Mouse (Mus musculus) v-Abl transformed pro-B cells (cell line): Measurements from ENCODE around the gene Fancd2.

Source experiments
- in situ Hi-C, 2 experiments: fragments of 400-800 bp; cut with MboI; formaldehyde crosslinking; loops; one replicate each; pipeline ENCODE4 v1.15.1; 2025; ENCODE audit not compliant: unreplicated experiment in 2 of 2

The Fancd2 gene

DNA sequence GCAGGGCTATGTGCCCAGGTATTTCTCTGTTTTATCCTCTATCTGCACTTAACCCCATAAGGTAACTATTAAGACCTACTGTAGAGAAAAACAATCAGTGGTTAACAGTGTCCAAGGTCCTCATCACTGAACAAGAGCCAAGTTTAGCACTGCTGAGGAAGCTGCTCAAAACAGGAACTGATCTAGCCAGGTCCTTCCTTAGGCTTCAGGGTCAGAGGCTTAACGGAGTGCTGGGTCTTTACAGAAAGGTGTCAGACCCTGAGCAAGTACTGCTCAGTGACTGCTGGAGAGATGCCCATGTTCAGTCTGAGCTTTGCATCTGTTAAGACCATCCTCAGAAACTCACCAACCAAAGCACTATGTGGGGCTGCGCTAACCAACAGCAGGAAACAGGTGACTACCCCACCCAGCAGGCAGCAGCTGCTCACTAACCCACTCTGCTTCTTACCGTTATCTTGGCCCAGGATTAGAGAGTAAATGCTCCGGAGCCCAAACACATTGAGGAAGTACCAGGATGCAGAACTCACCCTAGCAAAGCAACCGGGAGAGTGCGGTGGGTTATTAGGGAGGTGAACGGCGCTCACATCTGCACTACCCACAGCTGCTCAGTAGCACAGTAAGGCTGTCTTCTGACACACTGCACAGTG is 13.9 kb upstream of the Fancd2 start:
- in situ Hi-C loops, result no loop called here

DNA sequence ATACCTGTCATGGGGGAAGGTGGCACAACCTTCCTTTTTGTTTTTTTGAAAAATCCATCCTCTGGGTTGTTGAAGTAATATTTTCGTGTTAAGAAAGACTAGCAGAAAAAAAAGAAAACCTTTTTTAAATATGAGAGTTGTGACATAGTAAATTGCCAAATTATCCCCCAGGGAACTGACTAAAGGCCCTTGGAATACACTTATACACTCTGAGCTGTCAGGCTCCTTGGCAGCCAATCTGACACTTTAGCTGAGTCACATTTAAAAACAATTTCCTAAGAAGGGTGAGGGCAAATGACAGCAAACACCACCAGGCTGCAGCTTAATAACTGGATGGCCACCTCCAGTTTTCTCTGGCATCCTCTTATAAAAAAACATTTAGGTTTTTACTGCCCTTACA is 9.2 kb upstream of the Fancd2 start:
- in situ Hi-C loops, result no loop called here

DNA sequence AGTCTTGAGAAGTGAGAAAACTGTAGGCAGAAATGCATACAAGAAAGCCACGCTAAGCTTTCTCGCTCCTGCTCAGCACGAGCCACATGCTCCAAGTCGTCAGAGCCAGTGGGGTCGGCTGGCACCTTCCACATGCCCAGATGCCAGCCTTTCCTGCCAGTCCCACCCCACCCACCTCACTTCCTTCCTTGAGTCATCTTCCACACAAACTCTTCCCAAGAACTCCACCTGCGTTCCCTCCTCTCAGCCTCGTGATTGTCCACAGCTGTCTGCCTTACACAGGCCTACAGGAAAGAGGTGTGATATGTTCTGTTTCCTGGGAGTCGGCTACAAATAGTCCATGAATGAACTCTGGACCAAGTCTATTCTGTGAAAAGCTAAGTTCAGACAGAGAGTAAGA is 8.1 kb upstream of the Fancd2 start:
- in situ Hi-C loops, result no loop called here

DNA sequence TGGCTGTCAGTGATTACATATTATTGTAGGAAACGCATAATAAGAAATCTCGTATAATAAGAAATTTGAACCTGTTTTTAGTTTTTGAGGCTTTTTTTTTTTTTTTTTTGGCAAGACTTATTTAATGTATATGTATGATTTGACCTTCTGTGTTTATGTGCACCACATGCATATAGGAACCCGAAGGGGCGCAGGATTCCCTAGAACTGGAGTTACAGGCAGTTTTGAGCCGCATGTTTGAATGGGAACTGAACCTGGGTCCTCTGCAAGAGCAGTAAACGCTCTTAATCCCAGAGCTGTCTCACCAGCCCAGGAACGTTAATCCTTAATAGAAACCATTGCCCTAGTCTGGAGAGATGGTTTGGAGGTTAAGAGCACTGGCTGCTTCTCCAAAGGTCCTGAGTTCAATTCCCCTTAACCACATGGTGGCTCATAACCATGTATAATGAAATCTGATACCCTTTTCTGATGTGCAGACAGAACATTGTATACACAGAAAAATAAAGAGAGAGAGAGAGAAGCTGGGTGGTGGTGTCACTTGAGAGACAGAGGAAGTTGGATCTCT is 440 bp downstream of the Fancd2 start:
- in situ Hi-C loops, result no loop called here

DNA sequence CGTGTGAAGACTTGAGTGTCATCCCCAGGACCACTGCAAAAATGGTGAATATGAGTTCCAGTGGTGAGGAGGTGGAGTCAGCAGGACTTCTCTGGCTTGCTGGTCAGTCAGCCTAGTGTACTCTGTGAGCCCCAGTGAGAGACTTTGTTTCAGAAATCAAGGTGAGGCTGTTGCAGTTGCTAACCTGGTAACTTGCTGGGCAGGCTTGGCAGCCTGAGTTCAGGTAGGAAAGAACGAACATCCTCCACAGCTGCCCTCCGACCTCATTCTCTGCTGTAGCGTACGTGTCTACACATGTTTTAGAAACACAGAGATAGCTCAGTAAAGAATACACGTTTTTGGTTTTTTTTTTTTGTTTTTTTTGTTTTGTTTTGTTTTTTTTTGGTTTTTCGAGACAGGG is 3.4 kb downstream of the Fancd2 start:
- in situ Hi-C loops, result no loop called here

DNA sequence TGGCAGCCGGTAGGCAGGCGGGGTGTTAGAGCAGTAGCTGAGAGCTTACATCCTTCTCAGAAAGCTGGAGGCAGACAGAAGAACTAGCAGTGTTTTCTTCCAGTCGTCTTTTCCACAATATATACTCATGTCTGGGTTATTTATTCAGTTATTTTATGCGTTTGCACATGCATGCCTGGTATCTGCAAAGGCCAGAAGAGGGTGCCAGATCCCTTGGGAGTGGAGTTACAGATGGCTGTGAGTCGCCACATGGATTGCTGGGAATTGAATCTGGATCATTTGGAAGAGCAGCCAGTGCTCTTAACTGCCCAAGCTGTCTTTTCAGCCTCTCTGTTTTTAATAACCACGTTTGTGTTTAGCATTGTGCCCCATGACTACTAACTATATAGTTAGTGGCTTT is 10.1 kb downstream of the Fancd2 start:
- in situ Hi-C loops, result no loop called here

DNA sequence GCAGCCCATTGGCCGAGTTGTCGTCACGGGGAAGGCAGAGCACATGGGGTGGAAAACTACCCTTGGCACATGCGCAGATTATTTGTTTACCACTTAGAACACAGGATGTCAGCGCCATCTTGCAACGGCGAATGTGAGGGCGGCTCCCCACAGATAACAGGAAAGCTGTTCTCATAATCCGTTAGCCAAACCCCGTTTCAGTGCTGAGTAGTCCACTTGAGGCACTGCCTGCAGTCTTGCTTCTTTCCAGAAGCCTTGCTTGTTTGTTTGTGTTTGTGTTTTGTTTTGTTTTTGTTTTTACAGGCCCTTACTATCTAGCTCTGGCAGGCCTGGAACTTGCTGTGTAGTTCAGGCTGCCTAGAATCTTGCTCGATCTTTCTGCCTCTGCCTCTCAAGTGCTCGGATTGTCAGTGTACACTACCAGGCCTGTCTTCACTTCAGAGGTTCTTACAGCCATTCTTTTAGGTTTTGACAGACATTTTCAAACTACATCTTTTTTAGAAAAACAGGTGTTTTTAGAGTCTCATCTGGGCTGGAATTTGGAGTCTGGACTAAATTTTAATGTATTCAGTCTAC is 12.5 kb downstream of the Fancd2 start:
- in situ Hi-C loops, result no loop called here

DNA sequence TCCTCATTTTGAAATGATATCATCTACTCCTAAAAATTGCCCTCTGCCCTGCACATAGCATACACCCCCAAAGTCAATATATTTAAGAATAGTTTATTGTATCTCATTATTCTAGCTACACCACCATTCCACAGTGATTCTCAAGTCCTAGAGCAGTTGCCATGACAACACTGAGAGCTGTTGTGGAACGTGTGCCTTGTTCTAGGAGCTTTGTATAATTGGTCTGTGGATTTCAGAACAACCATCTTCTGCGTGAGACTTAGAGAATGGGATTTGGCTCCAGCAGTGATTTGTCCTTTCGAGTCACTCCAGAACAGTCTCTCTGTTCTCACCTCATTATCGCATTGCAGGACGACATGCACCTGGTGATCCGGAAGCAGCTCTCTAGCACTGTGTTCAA is 28.3 kb downstream of the Fancd2 start:
- in situ Hi-C loops, result no loop called here

DNA sequence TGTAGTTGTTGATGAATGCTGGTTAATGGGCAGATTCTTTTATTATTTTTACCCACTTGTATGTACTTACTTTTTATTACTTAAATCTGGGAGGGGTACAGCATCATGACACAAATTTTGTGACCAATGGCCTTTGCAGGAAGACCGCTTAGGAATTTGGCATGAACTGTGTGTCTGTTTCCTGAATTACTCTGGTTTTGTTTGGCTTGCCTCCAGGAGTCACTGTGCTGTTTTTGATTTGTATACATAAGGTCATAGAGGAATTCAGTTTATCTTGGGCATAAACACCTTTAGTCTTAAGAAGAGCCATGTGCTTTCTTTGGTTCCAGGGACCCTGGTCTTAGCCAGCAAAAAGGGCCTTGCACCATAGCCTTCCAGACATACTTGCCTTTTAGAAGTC is 33.1 kb downstream of the Fancd2 start:
- in situ Hi-C loops, result no loop called here

DNA sequence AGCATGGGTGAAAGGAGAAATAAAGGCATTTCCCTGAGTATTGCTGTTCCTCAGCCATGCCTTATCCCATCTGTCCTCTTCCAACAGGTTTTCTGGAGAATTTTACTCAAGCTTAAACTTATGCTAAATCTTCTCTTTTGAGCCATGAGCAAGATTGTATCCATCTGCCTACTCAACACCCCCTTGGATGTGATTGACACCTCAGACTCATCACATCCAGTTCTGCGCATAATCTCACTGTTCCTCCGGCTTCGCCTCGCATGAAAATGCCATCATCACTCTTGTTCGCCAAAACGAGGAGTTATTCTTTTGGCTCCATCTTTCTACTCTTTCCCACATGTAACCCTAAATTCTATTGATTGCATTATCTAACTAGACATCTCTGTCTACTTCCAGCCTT is 44.6 kb downstream of the Fancd2 start:
- in situ Hi-C loops, result no loop called here

DNA sequence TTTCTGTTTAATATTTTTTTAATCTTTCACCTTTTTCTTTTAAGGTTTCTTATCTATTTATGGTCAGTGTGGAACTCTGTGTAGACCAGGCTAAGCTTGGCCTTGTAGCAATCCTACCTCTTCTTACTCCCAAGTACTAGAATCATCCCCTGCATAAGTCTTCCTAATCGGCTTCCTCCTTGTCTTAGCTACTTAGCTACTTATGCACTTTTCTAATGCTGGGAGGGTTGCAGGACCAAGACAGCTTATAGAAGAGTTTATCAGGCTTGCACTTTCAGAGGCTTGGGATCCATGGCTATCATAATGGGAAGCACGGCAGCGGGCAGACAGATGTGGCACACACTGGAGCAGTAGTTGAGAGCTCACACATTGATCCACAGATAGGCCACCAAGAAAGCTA is 47.8 kb downstream of the Fancd2 start:
- in situ Hi-C loops, result no loop called here

DNA sequence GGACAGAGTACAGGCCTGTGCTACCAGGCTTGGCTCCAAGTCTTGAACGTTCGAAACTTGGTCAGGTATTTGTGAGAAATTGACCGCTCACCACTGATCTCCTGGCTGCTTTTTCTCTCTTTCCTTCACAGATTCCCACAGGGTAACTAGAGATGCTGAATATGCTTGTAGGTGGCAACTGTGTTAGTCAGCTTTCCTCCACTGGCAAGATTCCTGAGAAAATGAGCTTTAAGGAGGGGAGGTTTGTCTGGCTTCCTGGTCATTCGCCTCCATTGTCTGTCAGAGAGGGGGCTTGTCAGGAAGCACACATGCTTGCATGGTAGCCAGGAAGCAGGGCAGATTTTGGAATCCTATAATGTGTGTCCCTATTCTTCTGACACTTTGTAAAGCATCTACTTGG is 51.5 kb downstream of the Fancd2 start:
- in situ Hi-C loops, result no loop called here

DNA sequence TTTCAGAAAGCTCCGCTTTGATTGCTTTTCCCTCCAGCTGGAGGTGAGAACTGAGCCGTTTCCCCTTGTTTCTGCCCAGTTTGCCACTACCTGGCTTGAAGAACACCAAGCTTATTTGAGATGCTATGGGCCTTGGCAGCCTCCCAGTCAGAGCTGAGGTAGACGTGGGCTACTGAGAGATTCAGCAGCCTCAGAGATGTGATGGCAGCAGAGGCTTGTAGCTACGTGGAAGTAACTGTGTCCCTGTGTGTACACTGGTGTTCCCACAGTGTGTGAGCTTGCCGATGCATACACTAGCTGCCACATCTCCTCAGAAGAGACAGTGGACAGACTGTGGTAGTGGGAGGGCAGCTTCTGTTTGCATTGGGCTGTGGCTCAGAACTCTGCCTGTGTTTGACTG is 53.6 kb downstream of the Fancd2 start:
- in situ Hi-C loops, result no loop called here

DNA sequence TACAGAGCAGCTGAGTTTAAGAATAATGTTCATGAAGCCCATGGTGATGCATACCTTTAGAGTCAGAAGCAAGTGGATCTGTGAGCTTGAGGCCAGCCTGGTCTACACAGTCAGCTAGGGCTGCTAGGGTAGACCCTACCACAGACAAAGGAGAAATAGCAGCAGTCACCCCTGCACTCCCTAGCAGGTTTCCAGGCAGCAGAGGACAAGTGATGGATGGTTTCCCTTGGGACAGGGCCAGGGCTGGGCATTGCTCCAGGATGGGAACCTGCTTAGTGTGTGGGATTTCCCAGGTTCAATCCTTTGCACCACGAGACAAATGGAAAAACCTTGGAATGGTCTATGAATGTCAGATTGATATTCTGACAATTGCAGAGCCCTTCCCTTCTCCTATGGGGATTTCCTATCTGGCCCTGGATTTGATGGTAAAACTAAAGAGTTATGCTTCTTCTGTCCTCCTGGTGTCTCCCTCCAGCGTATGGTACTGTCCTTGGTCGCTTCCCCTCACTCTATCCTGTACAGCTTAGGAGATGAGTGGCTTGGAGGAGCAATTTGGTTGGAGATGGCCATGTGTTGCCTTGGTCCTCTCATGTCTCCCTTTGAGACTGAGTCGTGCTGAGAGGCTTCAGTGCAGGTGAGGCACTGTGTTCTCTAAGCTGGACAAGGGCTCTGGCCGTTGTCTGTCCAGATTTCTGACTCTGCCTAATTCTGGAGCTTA is 55.1 kb downstream of the Fancd2 start:
- in situ Hi-C loops, result no loop called here

DNA sequence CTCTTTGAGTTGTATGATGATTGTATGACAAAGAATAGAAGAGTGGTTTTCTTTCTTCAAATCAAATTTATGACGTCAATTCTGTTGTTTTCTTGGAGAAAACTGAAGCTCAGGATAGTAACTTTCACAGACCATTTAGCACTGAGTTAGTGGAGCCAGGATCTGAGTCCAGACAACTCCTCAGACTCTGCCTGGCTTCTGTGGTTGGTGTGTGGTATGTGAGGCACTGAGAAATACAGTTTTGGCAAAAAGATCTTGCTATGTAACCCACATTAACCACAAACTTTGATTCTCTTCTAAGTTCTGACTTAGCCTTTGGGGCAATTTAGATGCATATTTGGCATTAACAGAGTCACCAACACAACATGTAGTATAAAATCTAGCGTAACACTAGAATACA is 61.2 kb downstream of the Fancd2 start:
- in situ Hi-C loops, result no loop called here

DNA sequence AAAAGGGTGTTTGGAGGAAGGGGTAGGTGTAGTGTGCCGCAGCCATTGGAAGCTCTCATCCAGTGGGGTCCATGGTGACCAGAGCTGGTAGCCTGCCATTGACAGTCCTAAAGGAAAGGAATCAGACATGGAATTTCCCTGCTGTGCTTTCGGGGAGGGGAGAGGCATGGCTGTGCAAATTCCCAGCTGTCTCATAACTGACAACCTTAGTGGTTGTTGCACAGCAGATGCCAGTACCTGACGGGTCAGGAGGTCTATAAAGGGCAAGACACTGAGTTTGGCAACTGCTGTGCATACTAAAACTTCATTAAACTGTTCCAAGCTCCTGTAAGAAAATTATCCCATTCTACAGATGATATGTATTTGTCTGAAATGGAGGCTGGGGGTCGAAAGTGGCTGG is 66.5 kb downstream of the Fancd2 start:
- in situ Hi-C loops, result no loop called here

DNA sequence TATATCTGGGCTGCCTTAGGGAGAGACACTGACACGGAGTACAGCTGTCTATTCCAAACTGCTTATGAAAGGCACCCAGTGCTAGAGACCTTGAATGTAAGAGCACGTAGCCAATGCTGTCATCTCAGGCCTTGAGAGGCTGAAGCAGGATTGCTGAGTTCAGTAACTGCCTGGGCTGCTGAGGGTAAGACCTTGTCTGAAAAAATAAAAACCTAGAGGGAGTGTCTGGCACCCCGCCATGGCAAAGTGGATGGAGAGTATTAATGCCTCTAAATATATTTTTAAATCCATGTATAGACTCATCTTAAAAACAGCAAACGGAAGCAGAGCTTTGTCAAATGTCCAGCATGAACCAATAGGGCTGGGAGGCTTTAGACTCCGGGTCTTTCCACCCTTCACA is 68.4 kb downstream of the Fancd2 start:
- in situ Hi-C loops, result no loop called here

DNA sequence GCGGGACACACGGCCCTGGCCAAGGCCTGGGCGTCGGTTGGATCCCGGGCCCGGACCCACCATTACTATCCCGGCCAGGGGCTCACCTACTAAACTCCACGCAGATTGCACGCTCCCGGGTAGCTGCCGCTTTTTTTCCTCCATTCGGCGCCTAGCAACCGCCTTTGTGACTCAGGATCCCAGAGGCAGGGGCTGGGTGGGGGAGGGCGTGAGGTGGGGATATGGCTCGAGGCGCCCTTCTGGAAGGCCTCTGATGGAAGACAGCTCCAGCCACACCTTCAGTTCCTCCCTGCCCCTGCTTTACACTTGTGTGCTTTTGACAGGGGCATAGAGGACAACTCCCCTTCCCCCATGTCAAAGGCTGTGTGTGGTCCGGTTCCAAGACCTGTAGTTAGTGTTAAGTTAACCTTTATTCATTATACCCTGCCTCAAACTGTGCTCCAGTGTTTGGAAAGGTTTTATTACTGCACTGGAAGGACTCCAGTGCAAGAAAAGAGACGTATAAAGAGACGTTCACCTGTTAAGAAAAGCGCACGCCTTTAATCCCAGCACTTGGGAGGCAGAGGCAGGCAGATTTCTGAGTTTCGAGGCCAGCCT is 69.2 kb downstream of the Fancd2 start, which contains the start of gene Fancd2os:
Gene Fancd2os, minus strand, starts transcription at position 173 of the 597 bp plus-strand sequence.
- in situ Hi-C loops, result no loop called here

DNA sequence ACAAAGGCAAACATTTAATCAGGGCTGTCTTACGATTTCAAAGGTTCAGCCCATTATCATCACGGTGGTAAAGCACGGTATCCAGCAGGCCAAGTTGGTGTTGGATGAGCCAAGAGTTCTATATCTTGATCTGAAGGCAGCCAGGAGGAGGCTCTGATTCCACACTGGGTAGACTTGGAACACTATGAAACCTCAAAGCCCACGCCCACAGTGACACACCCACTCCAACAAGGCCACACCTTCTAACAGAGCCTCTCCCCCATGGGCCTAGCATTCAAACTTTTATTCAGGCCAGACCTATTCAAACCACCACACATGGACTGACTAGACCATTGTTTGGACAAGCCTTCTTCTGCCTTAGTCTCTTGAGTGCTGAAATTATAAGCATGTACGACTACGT is 71.3 kb downstream of the Fancd2 start:
- in situ Hi-C loops, result no loop called here

DNA sequence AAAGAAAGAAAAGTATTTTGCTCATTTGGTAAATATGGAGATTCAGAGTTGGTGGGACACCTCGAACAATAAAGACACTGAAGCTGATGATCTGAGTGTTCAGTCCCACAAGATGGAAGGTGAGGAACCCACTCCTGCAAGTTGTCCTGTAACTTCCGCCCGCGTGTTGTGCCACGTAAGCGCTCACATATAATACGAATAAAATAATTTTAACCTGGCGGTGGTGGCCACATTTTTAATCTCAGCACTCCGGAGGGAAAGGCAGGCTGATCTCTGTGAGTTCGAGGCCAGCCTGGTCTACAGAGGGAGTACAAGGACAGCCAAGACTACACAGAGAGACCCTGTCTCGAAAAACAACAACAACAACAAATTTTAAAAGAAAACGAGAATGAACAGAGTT is 72.5 kb downstream of the Fancd2 start:
- in situ Hi-C loops, result no loop called here

DNA sequence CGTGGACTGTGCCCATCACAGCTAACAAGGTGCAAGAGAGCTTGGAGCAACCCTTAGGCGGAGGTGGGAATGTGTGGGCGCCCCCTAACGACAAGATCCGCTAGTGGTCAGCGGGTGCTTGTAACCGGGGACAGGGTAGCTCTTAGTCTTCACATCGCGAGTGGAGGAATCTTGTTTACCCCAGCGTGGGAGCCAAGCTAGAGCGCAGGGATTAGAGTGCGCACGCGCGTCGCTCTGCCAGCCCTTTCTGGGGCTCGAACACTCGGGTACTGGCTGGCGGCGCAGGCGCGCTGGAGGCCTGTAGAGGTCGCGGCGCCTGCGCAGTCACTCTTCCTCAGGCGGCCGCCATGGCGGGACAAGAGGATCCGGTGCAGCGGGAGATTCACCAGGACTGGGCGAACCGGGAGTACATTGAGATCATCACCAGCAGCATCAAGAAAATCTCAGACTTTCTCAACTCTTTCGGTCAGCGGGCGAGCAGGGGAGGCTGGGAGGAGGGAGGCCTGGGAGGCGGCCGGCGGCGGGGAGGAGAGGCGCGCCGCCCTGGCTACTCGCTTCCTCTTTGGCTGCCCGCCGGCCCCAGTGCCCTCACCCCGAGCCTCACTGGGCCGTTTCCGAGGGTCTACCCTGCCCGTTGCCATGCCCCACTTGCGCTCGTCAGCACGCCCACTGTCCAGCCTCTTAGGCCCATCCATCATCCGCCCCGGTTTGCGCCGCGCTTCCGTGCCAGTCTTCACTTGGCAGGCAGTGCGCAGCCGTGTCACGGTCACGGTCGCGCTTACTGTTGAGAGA is 73.1 kb downstream of the Fancd2 start, which contains the start of gene Brk1:
Gene Brk1, plus strand, starts transcription at position 341 of the 792 bp plus-strand sequence.
- in situ Hi-C loops, result no loop called here
